Mouse (Mus musculus) thymus, adult 2 months (tissue): ENCODE results near the gene Il13.

Experiments
- CTCF ChIP-seq: fragments of 200-500 bp; IDR thresholded peaks from 2 replicates; pipeline ENCODE4 v1.5.1; 2012; ENCODE audit warnings: mild to moderate bottlenecking, control low read depth, low read length, moderate library complexity, borderline replicate concordance; ENCODE audit not compliant: control insufficient read depth, poor library complexity, insufficient read depth; ENCODE audit errors: extremely low read depth
- POLR2A ChIP-seq: fragments of 200-500 bp; IDR thresholded peaks from 2 replicates; pipeline ENCODE4 v1.6.1; 2012; ENCODE audit warnings: mild to moderate bottlenecking, low read length, control low read depth, moderate library complexity; ENCODE audit not compliant: control insufficient read depth, poor library complexity, insufficient read depth; ENCODE audit errors: extremely low read depth

DNA sequence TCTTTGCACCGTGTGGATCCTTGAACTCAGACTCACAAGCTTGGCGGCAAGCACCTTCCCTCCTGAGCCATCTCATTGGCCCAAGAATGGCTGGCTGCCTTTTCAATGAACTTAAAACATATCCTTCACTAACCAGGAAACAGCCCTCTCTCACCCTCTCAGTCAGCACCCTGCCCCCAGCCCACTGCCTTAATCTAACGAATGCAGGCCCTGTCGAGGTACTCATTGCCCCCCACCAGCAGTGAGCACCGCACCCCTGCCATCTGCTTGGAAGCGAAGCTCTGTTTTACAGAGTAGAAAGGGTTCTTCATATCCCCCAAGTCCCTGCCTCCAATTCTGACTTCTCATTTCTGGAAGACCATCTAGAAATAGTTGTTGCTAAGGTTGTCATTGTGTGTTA is 15.1 kb downstream of the Il13 start:
- TF ChIP-seq CTCF (no peak), POLR2A (no peak)
